Mouse (Mus musculus) bone marrow macrophage, adult 2 months (primary cell): ENCODE data around the gene Arid5b.

ENCODE experiments used
- CTCF ChIP-seq: IDR thresholded peaks from 2 replicates; pipeline ENCODE4 v1.5.1; 2012; ENCODE audit warnings: low read depth, mild to moderate bottlenecking, low read length, moderate library complexity
- POLR2A ChIP-seq: IDR thresholded peaks from 2 replicates; pipeline ENCODE4 v1.6.1; 2012; ENCODE audit warnings: mild to moderate bottlenecking, low read depth, low read length, borderline replicate concordance

GRCm38 (mm10) chr10:68278632-68279361 lies at the start of gene Arid5b:
- TF ChIP-seq CTCF (no peak), POLR2A (no peak)
